Mouse (Mus musculus) right cerebral cortex, postnatal 36 days (tissue): ENCODE results near the gene 1700040F15Rik.
"Not testable (repeated sequence)": the region's sequence is repeated elsewhere in the genome, so short reads cannot be mapped to it uniquely, and the experiment has no call there.

Experiments
- DNase-seq, 2 experiments: peaks; one replicate each; pipeline ENCODE4 v3.0.0; 2022; ENCODE audit warnings: low spot score in 2 of 2, mixed read lengths in 1 of 2

The 1700040F15Rik gene

DNA sequence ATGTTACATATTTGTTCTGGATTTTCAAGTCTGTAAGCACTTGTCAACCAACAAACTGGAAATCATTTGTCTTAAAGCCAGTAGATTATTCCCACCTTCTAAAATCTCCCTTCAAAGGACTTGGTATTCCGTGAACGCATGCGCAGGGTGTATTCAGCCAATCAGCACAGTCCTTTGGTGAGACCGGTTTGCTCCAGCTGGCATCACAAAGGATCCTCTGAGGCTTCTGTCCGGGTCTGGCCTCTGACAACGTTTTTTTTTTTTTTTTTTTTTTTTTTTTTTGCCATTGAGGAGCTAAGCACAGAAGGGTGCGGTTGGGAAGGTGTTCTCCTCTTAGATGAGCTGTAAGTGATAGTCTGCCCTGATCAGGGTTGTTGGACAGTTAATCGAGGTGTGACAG is at the start of gene 1700040F15Rik:
Gene 1700040F15Rik (plus strand): TSS at position 301 of the 400 bp plus-strand sequence.
- not testable (repeated sequence) for DNase-seq
